Comparison of ENCODE assay signal across 31 mouse cellular contexts in the genomic region with DNA sequence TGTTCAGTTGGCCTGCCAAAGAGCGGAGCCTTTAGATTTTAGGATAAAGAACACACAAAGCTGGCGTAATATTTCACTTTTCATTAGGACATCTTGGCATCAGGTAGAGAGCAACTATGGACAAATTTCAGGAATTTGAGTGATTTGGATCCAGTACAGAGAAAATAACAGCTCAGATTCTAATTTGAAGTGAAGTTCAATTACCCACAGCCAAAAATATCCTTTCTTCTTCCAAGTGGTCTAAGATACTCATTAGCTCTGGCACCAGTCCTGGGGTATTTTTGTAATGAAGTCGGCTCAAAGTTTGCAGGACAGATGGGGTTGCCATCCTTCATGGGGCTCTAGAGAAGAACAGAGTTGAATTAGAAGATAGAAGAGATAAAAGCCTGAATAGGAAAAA. TPM values are rescaled to one million over a fixed set of nuclear protein-coding genes. Genes with fewer than 3 reads are reported as not detected.
DNase-seq lines count a peak whose midpoint lies in the region; ATAC-seq and TF ChIP-seq lines count a peak whose summit lies in the region.
"Had no signal": no experiment of that assay in that cellular context is flagged by ENCODE, and none has a peak within 500 bp of the region (broad histone marks: within the 10 kb centered on the region; RNA-seq: fewer than 3 reads in every experiment).

No protein-coding gene starts in this region.

- H3K27ac ChIP-seq in forebrain, postnatal 0 days (ENCODE audit: low read depth, low read length): no peak overlapping the region
- H3K27ac ChIP-seq in forebrain, embryonic 11.5 days (ENCODE audit: low read depth, low read length): no peak overlapping the region
- H3K27ac ChIP-seq in layer of hippocampus, adult 2 months: no peak overlapping the region
- H3K27ac ChIP-seq: embryonic facial prominence, embryonic 13.5 days; heart, embryonic 15.5 days; hindbrain, embryonic 12.5 days; limb, embryonic 12.5 days; liver, embryonic 15.5 days; midbrain, embryonic 15.5 days; stomach, postnatal 0 days had no signal

- H3K4me2 ChIP-seq in forebrain, postnatal 0 days (ENCODE audit: low read depth): no peak overlapping the region
- no peak overlapping the region for H3K4me2 ChIP-seq in forebrain, embryonic 11.5 days (ENCODE audit: low read depth, low read length, severe bottlenecking)
- H3K4me2 ChIP-seq: embryonic facial prominence, embryonic 13.5 days; heart, embryonic 15.5 days; hindbrain, embryonic 12.5 days; limb, embryonic 12.5 days; liver, embryonic 15.5 days; lung, embryonic 14.5 days; midbrain, embryonic 15.5 days had no signal

- H3K4me3 ChIP-seq in forebrain, postnatal 0 days (ENCODE audit: low read depth, low read length): no peak overlapping the region
- no peak overlapping the region for H3K4me3 ChIP-seq in forebrain, embryonic 11.5 days (ENCODE audit: low read depth, low read length)
- H3K4me3 ChIP-seq in layer of hippocampus, adult 2 months: no peak overlapping the region
- H3K4me3 ChIP-seq: embryonic facial prominence, embryonic 13.5 days; heart, embryonic 15.5 days; hindbrain, embryonic 12.5 days; limb, embryonic 12.5 days; liver, embryonic 15.5 days; midbrain, embryonic 15.5 days had no signal

- peak; percentile 73 to 80 for DNase-seq in cerebellum, postnatal 10 days
- DNase-seq in cerebellum, postnatal 4 days (ENCODE audit: low spot score in 2 of 2): no peak
- peak; percentile 39 for DNase-seq in forebrain, postnatal 0 days
- DNase-seq in forebrain, embryonic 11.5 days (ENCODE audit: low spot score): no peak
- peak; percentile 41 for DNase-seq in left cerebral cortex, postnatal 4 days
- no peak for DNase-seq in left cerebral cortex, adult 11 months (ENCODE audit: low spot score)
- no peak for DNase-seq in layer of hippocampus, postnatal 36 days
- no peak for DNase-seq in layer of hippocampus, adult 2 months (ENCODE audit: low spot score in 2 of 2)
- DNase-seq: adrenal gland, adult 8-10 months; cerebellum, adult 11-12 months; cerebellum, adult 9-11 months; embryo, embryonic 11 days; gastrocnemius, postnatal 10 days; kidney, adult 18-20 months; kidney, postnatal 4 days; lung, embryonic 14.5 days; lung, postnatal 14 days; right cerebral cortex, postnatal 4 days; thymus, adult 2 months; thymus, postnatal 36 days had no signal

- no peak overlapping the region for H3K9ac ChIP-seq in forebrain, postnatal 0 days
- no peak overlapping the region for H3K9ac ChIP-seq in forebrain, embryonic 11.5 days (ENCODE audit: low read length)
- H3K9ac ChIP-seq: embryonic facial prominence, embryonic 13.5 days; heart, embryonic 15.5 days; hindbrain, embryonic 12.5 days; limb, embryonic 12.5 days; liver, embryonic 15.5 days; lung, embryonic 14.5 days; midbrain, embryonic 15.5 days had no signal

- no peaks in the 10 kb centered on the region for H3K36me3 ChIP-seq in forebrain, postnatal 0 days (ENCODE audit: insufficient read depth)
- no peaks in the 10 kb centered on the region for H3K36me3 ChIP-seq in forebrain, embryonic 11.5 days (ENCODE audit: control insufficient read depth, insufficient read depth, low read length)
- H3K36me3 ChIP-seq: embryonic facial prominence, embryonic 13.5 days; heart, embryonic 15.5 days; hindbrain, embryonic 12.5 days; limb, embryonic 12.5 days; liver, embryonic 15.5 days; midbrain, embryonic 15.5 days had no signal

- H3K9me3 ChIP-seq in forebrain, postnatal 0 days (ENCODE audit: low read length): no peaks in the 10 kb centered on the region
- no peaks in the 10 kb centered on the region for H3K9me3 ChIP-seq in forebrain, embryonic 11.5 days (ENCODE audit: control insufficient read depth, low read length)
- H3K9me3 ChIP-seq: embryonic facial prominence, embryonic 13.5 days; heart, embryonic 15.5 days; hindbrain, embryonic 12.5 days; limb, embryonic 12.5 days; liver, embryonic 15.5 days; midbrain, embryonic 15.5 days had no signal

- TF ChIP-seq CTCF in forebrain, postnatal 0 days (IDR thresholded peaks at IDR 0.05; ENCODE audit: low read depth): no peak
- no peak for TF ChIP-seq CTCF in layer of hippocampus, adult 2 months (conservative IDR thresholded peaks at IDR 0.05)

- ATAC-seq in forebrain, postnatal 0 days: no peak
- no peak for ATAC-seq in forebrain, embryonic 11.5 days (replicated peaks; ENCODE audit: low FRiP score)
- ATAC-seq: inflammation-experienced regulatory T-cells, adult 6 months; midbrain, embryonic 15.5 days had no signal

- intact Hi-C loops in left cerebral cortex, postnatal 4 days (cut with DNase I): no loop called here

- 37% methylated on average over 3 of the region's 3 CpGs for WGBS in forebrain, postnatal 0 days
- 91% methylated on average over 3 of the region's 3 CpGs for WGBS in forebrain, embryonic 11.5 days

- H3K27me3 ChIP-seq in forebrain, postnatal 0 days (ENCODE audit: insufficient read depth, low read length): no peaks in the 10 kb centered on the region
- no peaks in the 10 kb centered on the region for H3K27me3 ChIP-seq in forebrain, embryonic 11.5 days (ENCODE audit: control insufficient read depth, insufficient read depth, low read length)
- H3K27me3 ChIP-seq: CH12.LX; embryonic facial prominence, embryonic 13.5 days; heart, embryonic 15.5 days; hindbrain, embryonic 12.5 days; limb, embryonic 12.5 days; liver, embryonic 15.5 days; midbrain, embryonic 15.5 days had no signal

- H3K4me1 ChIP-seq in forebrain, postnatal 0 days (ENCODE audit: insufficient read depth): no peaks in the 10 kb centered on the region
- H3K4me1 ChIP-seq in forebrain, embryonic 11.5 days (replicated peaks; ENCODE audit: control insufficient read depth, insufficient read depth, low read length): no peaks in the 10 kb centered on the region
- H3K4me1 ChIP-seq: embryonic facial prominence, embryonic 13.5 days; heart, embryonic 15.5 days; hindbrain, embryonic 12.5 days; liver, embryonic 15.5 days; midbrain, embryonic 15.5 days had no signal

RNA-seq across cellular contexts. Expression of gene Kcne4, which starts 21.9 kb away (rescaled TPM):
- total RNA-seq in forebrain, postnatal 0 days (2014; rRNA removed): 0.77 and 2.0 TPM in 2 replicates
- 1.9 and 3.0 TPM in 2 replicates for polyA plus RNA-seq in forebrain, postnatal 0 days (2015; fragmentation: Nextera tagmentation; extraction: Ambion mirVana)
- 0.52 and 0.75 TPM in 2 replicates for polyA plus RNA-seq in forebrain, embryonic 11.5 days (2014; fragmentation: Nextera tagmentation; extraction: Ambion mirVana)
- 1 to 10 TPM in 1 of 2 experiments, under 1 TPM in 1; 0.95 to 1.1 TPM for total RNA-seq in left cerebral cortex, postnatal 4 days (2021)
- total RNA-seq in layer of hippocampus, postnatal 36 days (2021): under 1 TPM; 0.68 to 0.80 TPM
- total RNA-seq in layer of hippocampus, adult 2 months (2021): under 1 TPM; 0.44 to 0.83 TPM
- total RNA-seq: CH12.LX; ES-E14; neutrophil, adult 5-6 weeks had no signal
- polyA plus RNA-seq: inflammation-experienced regulatory T-cells, adult 6 months had no signal

Comparison
In these comparisons a context has a peak if more than half of its experiments do, and no peak if none do; other contexts are left out.
1. DNase-seq: peak in cerebellum, postnatal 10 days (2 of 2), forebrain, postnatal 0 days (single experiment) and left cerebral cortex, postnatal 4 days (single experiment); none in cerebellum, postnatal 4 days (0 of 2), forebrain, embryonic 11.5 days (single experiment), left cerebral cortex, adult 11 months (single experiment), layer of hippocampus, postnatal 36 days (0 of 2) and layer of hippocampus, adult 2 months (0 of 2).